Mouse (Mus musculus) brain, adult 10 weeks (tissue): ENCODE data around the gene Prss30. TPM values are rescaled to one million over a fixed set of nuclear protein-coding genes. Genes with fewer than 3 reads are reported as not detected.

Source experiments
- polyA plus RNA-seq: library from polyadenylated mRNA; stranded (reverse); fragments of 350-450 nt; fragmentation: Illumina TruSeq; extraction: RNeasy Lipid Tissue Mini Kit (QIAGEN cat#74804); gene quantifications from one replicate; pipeline ENCODE4 v1.2.3, GENCODE M21; 2015; ENCODE audit warnings: low read depth, low replicate concordance

Gene Prss30
- not detected for polyA plus RNA-seq

GRCm38 (mm10) chr17:23980297-23980909, at the start of gene Prss30:
Gene Prss30 (minus strand): TSS chr17:23980566.

GRCm38 (mm10) chr17:23997901-23998300, 17.5 kb upstream of the Prss30 start, which contains the start of gene Prss22:
Gene Prss22 (minus strand): TSS chr17:23998100.

GRCm38 (mm10) chr17:23955174-23955573, 25.2 kb downstream of the Prss30 start, which contains the start of gene Sbpl:
Gene Sbpl (minus strand): TSS chr17:23955274.

GRCm38 (mm10) chr17:23941372-23941771, 39.0 kb downstream of the Prss30 start, which contains the start of gene Sbp:
Gene Sbp (plus strand): TSS chr17:23941672.

Other genes with a start within 250 kb of the Prss30 start
- 53.5 TPM for gene Paqr4, start 239.7 kb downstream of the Prss30 start, polyA plus RNA-seq
- 0.97 TPM for gene Kremen2, start 234.7 kb downstream of the Prss30 start, polyA plus RNA-seq
- 321 TPM for gene Flywch1, start 209.0 kb downstream of the Prss30 start, polyA plus RNA-seq
- 29.3 TPM for gene Flywch2, start 194.5 kb downstream of the Prss30 start, polyA plus RNA-seq
- gene Srrm2, start 190.0 kb downstream of the Prss30 start, polyA plus RNA-seq, result 295 TPM
- 700 TPM for gene Elob, start 151.4 kb downstream of the Prss30 start, polyA plus RNA-seq
- gene Prss33, start 144.5 kb downstream of the Prss30 start, polyA plus RNA-seq, result not detected
- not detected for gene Prss32, start 136.7 kb downstream of the Prss30 start, polyA plus RNA-seq
- 0.42 TPM for gene Prss41, start 136.4 kb downstream of the Prss30 start, polyA plus RNA-seq
- gene Prss21, start 112.5 kb downstream of the Prss30 start, polyA plus RNA-seq, result not detected
- not detected for gene Dcpp1, start 99.7 kb downstream of the Prss30 start, polyA plus RNA-seq
- gene Dcpp2, start 99.7 kb downstream of the Prss30 start, polyA plus RNA-seq, result not detected
- gene Dcpp3, start 63.1 kb downstream of the Prss30 start, polyA plus RNA-seq, result not detected
- not detected for gene Sbp, start 38.9 kb downstream of the Prss30 start, polyA plus RNA-seq
- not detected for gene Sbpl, start 25.3 kb downstream of the Prss30 start, polyA plus RNA-seq
- 1.8 TPM for gene Prss22, start 17.5 kb upstream of the Prss30 start, polyA plus RNA-seq
- not detected for gene Prss27, start 57.6 kb upstream of the Prss30 start, polyA plus RNA-seq
- gene Kctd5, start 92.9 kb upstream of the Prss30 start, polyA plus RNA-seq, result 22.9 TPM
- 56.0 TPM for gene Pdpk1, start 170.4 kb upstream of the Prss30 start, polyA plus RNA-seq
- 21.6 TPM for gene Amdhd2, start 183.2 kb upstream of the Prss30 start, polyA plus RNA-seq
- 1,683 TPM for gene Atp6v0c, start 189.1 kb upstream of the Prss30 start, polyA plus RNA-seq
- gene Tbc1d24, start 225.0 kb upstream of the Prss30 start, polyA plus RNA-seq, result 36.2 TPM
- 4.9 TPM for gene Ntn3, start 229.0 kb upstream of the Prss30 start, polyA plus RNA-seq
- gene Tedc2, start 240.3 kb upstream of the Prss30 start, polyA plus RNA-seq, result 9.5 TPM